In the genomic region with DNA sequence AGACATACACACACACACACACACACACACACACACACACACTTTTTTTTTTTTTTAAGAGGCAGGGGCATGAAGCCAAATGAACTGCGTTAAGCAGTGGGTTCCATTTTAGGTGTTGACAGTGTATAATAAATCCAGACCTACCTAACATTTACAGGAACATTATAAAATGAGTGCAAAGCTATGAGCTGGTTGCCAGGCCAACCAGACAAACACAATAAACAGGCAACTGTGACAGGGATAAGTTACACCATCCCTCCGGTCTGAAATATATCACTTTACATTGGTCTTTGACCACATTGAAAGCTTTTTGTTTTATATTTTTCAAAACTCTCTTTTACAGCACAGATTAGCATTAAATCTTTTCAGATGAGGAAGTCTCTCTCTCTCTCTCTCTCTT, we compare ENCODE assay signal across 19 mouse cellular contexts.
A peak's percentile ranks its signal among the peaks of the same experiment; 100 is the strongest.
DNase-seq lines count a peak whose midpoint lies in the region; ATAC-seq and TF ChIP-seq lines count a peak whose summit lies in the region.
"Had no signal": no experiment of that assay in that cellular context is flagged by ENCODE, and none has a peak within 500 bp of the region (broad histone marks: within the 10 kb centered on the region; RNA-seq: fewer than 3 reads in every experiment).

No protein-coding gene starts in this region.

- intact Hi-C loops in left cerebral cortex, postnatal 14 days (cut with DNase I): no loop called here
- intact Hi-C loops in heart, postnatal 36 days (cut with DNase I): no loop called here

- H3K9me3 ChIP-seq in forebrain, postnatal 0 days (ENCODE audit: low read length): no peaks in the 10 kb centered on the region
- H3K9me3 ChIP-seq in forebrain, embryonic 10.5 days: no peaks in the 10 kb centered on the region
- H3K9me3 ChIP-seq in embryonic facial prominence, embryonic 10.5 days: no peaks in the 10 kb centered on the region
- H3K9me3 ChIP-seq: liver, embryonic 12.5 days; lung, embryonic 15.5 days; stomach, embryonic 15.5 days had no signal

- H3K4me1 ChIP-seq in forebrain, postnatal 0 days (ENCODE audit: insufficient read depth): no peaks in the 10 kb centered on the region; the same call in 1 of the 2 replicates
- H3K4me1 ChIP-seq in forebrain, embryonic 10.5 days: peaks cover 9% of the 10 kb centered on the region
- H3K4me1 ChIP-seq in embryonic facial prominence, embryonic 10.5 days: peaks cover 24% of the 10 kb centered on the region
- H3K4me1 ChIP-seq: liver, embryonic 12.5 days; stomach, embryonic 15.5 days had no signal

- ATAC-seq in forebrain, postnatal 0 days: no peak
- ATAC-seq in activated CD4-positive, CD25-positive, alpha-beta regulatory T cell, adult 4 months: no peak
- ATAC-seq: intestine, postnatal 0 days; liver, embryonic 12.5 days; Patski had no signal

- no peaks in the 10 kb centered on the region for H3K27me3 ChIP-seq in forebrain, postnatal 0 days (ENCODE audit: insufficient read depth, low read length)
- no peaks in the 10 kb centered on the region for H3K27me3 ChIP-seq in forebrain, embryonic 10.5 days (ENCODE audit: poor library complexity, severe bottlenecking)
- no peaks in the 10 kb centered on the region for H3K27me3 ChIP-seq in embryonic facial prominence, embryonic 10.5 days (replicated peaks; ENCODE audit: low read depth, poor library complexity, severe bottlenecking)
- H3K27me3 ChIP-seq: liver, embryonic 12.5 days; lung, embryonic 15.5 days; stomach, embryonic 15.5 days had no signal

- TF ChIP-seq CTCF in forebrain, postnatal 0 days (IDR thresholded peaks at IDR 0.05; ENCODE audit: low read depth): no peak

- no peaks in the 10 kb centered on the region for H3K36me3 ChIP-seq in forebrain, postnatal 0 days (ENCODE audit: insufficient read depth)
- no peaks in the 10 kb centered on the region for H3K36me3 ChIP-seq in forebrain, embryonic 10.5 days (replicated peaks)
- no peaks in the 10 kb centered on the region for H3K36me3 ChIP-seq in embryonic facial prominence, embryonic 10.5 days (replicated peaks)
- H3K36me3 ChIP-seq: liver, embryonic 12.5 days; lung, embryonic 15.5 days; stomach, embryonic 15.5 days had no signal

- 40% methylated on average over 2 of the region's 2 CpGs for WGBS in forebrain, postnatal 0 days
- WGBS in forebrain, embryonic 10.5 days: 85% methylated on average over 2 of the region's 2 CpGs
- 68% methylated on average over 2 of the region's 2 CpGs for WGBS in embryonic facial prominence, embryonic 10.5 days
- WGBS in large intestine, adult 2 months: 15% methylated on average over 2 of the region's 2 CpGs

- no peak overlapping the region for H3K4me3 ChIP-seq in forebrain, postnatal 0 days (ENCODE audit: low read depth, low read length)
- H3K4me3 ChIP-seq in forebrain, embryonic 10.5 days: no peak overlapping the region
- no peak overlapping the region for H3K4me3 ChIP-seq in embryonic facial prominence, embryonic 10.5 days
- H3K4me3 ChIP-seq: liver, embryonic 12.5 days; lung, embryonic 15.5 days; stomach, embryonic 15.5 days had no signal

- H3K9ac ChIP-seq in forebrain, postnatal 0 days: no peak overlapping the region
- H3K9ac ChIP-seq: liver, embryonic 12.5 days; lung, embryonic 15.5 days; stomach, embryonic 15.5 days had no signal

- H3K4me2 ChIP-seq in forebrain, postnatal 0 days (ENCODE audit: low read depth): no peak overlapping the region
- H3K4me2 ChIP-seq: liver, embryonic 12.5 days; lung, embryonic 15.5 days; stomach, embryonic 15.5 days had no signal

- peak; percentile 16 for DNase-seq in forebrain, postnatal 0 days
- no peak for DNase-seq in forebrain, embryonic 10.5 days (ENCODE audit: extremely low spot score, low spot score)
- DNase-seq in MN1 (ENCODE audit: low spot score): peak; percentile 37
- DNase-seq in embryonic facial prominence, embryonic 10.5 days (ENCODE audit: low spot score): peak; percentile 29
- peak; percentile 75 for DNase-seq in large intestine, adult 2 months (ENCODE audit: low read depth, low spot score)
- DNase-seq in left cerebral cortex, postnatal 14 days (ENCODE audit: low spot score in 2 of 2): no peak
- no peak for DNase-seq in heart, postnatal 36 days
- DNase-seq: adrenal gland, postnatal 36 days; cerebellum, adult 8-10 months; gastrocnemius, postnatal 25 days; heart, postnatal 14 days; kidney, postnatal 25 days; right cerebral cortex, postnatal 14 days had no signal

- no peak overlapping the region for H3K27ac ChIP-seq in forebrain, postnatal 0 days (ENCODE audit: low read depth, low read length)
- H3K27ac ChIP-seq in forebrain, embryonic 10.5 days: no peak overlapping the region
- H3K27ac ChIP-seq in embryonic facial prominence, embryonic 10.5 days (replicated peaks): no peak overlapping the region
- H3K27ac ChIP-seq: liver, embryonic 12.5 days; lung, embryonic 15.5 days; stomach, embryonic 15.5 days had no signal

Comparison
In these comparisons a context has a peak if more than half of its experiments do, and no peak if none do; other contexts are left out.
1. DNase-seq: peak in forebrain, postnatal 0 days (single experiment), MN1 (single experiment), embryonic facial prominence, embryonic 10.5 days (single experiment) and large intestine, adult 2 months (single experiment); none in forebrain, embryonic 10.5 days (single experiment), left cerebral cortex, postnatal 14 days (0 of 2) and heart, postnatal 36 days (0 of 2).